Mouse (Mus musculus): ENCODE measurements around the gene Rad1.
A peak's percentile ranks its signal among the peaks of the same experiment; 100 is the strongest.
"Not testable (repeated sequence)": the region's sequence is repeated elsewhere in the genome, so short reads cannot be mapped to it uniquely, and the experiment has no call there.

Rad1 gene

GRCm38 (mm10) chr15:10515166-10515565 lies 29.3 kb downstream of the Rad1 start:
- no peak for DNase-seq (ENCODE audit: low read depth)

GRCm38 (mm10) chr15:10525896-10526295 lies 40.1 kb downstream of the Rad1 start:
- DNase-seq (ENCODE audit: low read depth): no peak

DNA sequence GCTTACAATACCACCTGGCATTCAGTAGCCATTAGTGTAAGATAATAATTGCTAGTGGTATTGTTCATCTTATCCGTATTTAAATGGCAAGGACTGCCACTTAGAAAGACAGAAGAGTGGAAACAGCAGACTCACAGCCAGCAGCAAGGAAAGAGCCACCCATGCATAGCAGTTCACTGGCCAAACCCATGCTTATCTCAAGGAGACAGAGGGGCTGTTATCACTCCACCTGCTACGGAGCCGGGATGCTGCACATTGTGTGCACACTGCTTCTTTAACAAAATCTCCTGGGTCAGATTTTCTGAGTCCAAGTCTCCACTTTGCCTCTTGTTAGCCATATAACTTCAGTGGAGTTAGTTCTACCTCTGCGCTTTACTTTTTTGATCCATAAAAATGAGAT lies 45.5 kb downstream of the Rad1 start:
- no peak for DNase-seq (ENCODE audit: low read depth)

- DNase-seq (ENCODE audit: low read depth): not testable (repeated sequence)
Measured at GRCm38 (mm10) chr15:10533361-10533760, 47.5 kb downstream of the Rad1 start.

DNA sequence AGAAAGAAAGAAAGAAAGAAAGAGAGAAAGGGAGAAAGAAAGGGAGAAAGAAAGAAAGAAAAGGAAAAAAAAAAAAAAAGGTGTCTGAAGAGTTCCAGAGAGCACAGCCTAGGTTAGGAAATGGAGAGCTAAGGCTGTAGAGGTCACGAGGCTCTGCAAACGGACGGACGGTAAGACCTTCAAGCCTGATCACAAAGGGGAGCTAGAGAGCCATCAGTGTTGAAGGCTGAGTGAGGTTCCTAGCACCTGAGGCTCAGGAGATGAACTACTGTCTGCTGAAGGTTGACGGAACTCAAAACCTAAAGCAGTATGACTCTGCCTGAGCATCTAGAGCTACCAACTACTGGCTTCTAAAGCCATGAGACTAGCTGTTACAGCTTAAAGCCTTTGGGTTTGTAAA lies 48.8 kb downstream of the Rad1 start:
- DNase-seq (ENCODE audit: low read depth): peak; percentile 11

DNA sequence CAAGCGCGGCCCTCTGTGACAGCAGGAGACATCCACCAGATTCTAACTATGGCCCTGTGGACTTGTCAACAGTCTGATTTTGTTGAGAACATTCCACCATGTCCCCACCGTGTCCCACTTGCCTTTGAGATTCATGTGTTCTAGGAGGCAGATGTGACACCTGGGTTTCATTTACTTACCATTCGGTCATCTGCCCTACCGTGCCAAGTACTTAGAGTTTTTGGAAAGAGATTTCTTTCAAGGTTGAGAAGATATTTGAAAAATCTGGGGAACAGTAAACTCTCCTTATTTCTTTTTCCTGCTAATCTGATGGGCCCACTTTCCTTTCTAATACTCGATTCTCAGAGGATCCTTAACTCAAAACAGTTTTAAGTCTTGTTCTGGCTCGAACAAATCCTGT lies 50.2 kb downstream of the Rad1 start:
- DNase-seq (ENCODE audit: low read depth): no peak

DNA sequence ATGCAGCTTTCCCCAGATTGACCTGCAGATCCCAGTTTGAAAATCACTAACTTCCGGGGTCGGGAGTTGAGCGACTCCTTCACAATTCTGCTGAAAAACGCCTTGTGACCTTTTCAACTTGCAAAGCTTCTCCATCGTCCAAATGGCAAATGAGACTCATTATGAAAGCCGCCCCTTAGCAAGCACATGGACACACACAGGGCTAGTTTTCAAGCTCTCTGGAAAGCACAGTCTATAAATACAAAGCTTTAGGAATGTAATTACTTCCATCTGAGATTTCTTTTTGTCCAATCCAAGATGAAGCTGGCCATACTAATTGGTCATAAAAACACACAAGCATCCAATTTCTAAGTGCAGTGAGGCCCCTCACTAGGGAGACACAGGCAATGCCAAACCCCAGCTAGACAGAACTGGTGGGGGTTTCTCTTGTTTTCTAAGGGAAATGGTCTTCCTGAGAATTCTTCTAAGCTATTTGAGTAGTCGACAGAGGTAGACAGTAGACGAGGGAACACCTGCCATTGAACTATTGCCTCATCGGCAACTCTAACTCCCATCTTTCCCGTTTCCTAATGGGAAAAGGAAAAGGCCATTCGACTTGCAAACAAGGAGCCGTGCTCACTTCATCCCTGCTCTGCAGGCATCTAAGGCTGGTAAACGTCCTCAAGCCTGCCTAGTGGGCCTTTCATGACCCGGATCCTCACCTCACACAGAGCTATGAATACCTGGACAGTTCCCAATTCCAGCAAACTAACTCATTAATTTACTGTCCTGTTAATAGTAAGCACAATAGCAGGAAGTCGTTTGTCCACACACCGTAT lies 54.7 kb downstream of the Rad1 start:
- no peak for DNase-seq (ENCODE audit: low read depth)
